Mouse (Mus musculus) MEL (cell line): ENCODE results near the gene Clic4. TPM values are rescaled to one million over a fixed set of nuclear protein-coding genes. Genes with fewer than 3 reads are reported as not detected.

Source experiments
- DNase-seq: peaks from one replicate; pipeline ENCODE4 v3.0.0; 2011; ENCODE audit warnings: low read depth, low spot score
- H3K27ac ChIP-seq: 2 replicates; pipeline ENCODE4 v1.5.1; 2012; ENCODE audit warnings: low read depth, mild to moderate bottlenecking, control low read depth, low read length, moderate library complexity; ENCODE audit not compliant: control insufficient read depth
- H3K27me3 ChIP-seq, 2 experiments: fragments of 150-350 bp in 1 of 2; sonication (generic) in 1 of 2; 2 replicates each; pipeline ENCODE4 v1.6.1; 2012; ENCODE audit warnings: low read length in 2 of 2, mild to moderate bottlenecking in 2 of 2, improper control_type of control experiment in 1 of 2, moderate library complexity in 1 of 2; ENCODE audit not compliant: insufficient read depth in 2 of 2, control insufficient read depth in 1 of 2
- H3K36me3 ChIP-seq, 2 experiments: 2 replicates each; pipeline ENCODE4 v1.6.1; 2012 to 2014; ENCODE audit warnings: low read length in 2 of 2, improper control_type of control experiment in 1 of 2, inconsistent platforms in 1 of 2, mild to moderate bottlenecking in 1 of 2; ENCODE audit not compliant: insufficient read depth in 2 of 2, control insufficient read depth in 1 of 2
- H3K4me1 ChIP-seq, 2 experiments: fragments of 150-350 bp in 1 of 2; sonication (generic) in 1 of 2; 2 replicates each; pipeline ENCODE4 v1.6.1; 2012; ENCODE audit warnings: low read length in 2 of 2, improper control_type of control experiment in 1 of 2, mild to moderate bottlenecking in 1 of 2; ENCODE audit not compliant: insufficient read depth in 2 of 2, control insufficient read depth in 1 of 2
- H3K4me3 ChIP-seq, 2 experiments: fragments of 150-350 bp in 1 of 2; sonication (generic) in 1 of 2; 2 replicates each; pipeline ENCODE4 v1.5.1; 2012; ENCODE audit warnings: low read depth in 2 of 2, low read length in 2 of 2, mild to moderate bottlenecking in 2 of 2, moderate library complexity in 2 of 2, control low read depth in 1 of 2, improper control_type of control experiment in 1 of 2; ENCODE audit not compliant: control insufficient read depth in 1 of 2, insufficient read depth in 1 of 2
- H3K79me2 ChIP-seq: 2 replicates; pipeline ENCODE4 v1.6.1; 2012; ENCODE audit warnings: mild to moderate bottlenecking, low read length, moderate library complexity; ENCODE audit not compliant: control insufficient read depth, poor library complexity, insufficient read depth
- H3K9ac ChIP-seq: 2 replicates; pipeline ENCODE4 v1.6.1; 2012; ENCODE audit warnings: low read depth, mild to moderate bottlenecking, control low read depth, low read length, moderate library complexity; ENCODE audit not compliant: control insufficient read depth, poor library complexity, severe bottlenecking
- H3K9me3 ChIP-seq: fragments of 150-350 bp; sonication (generic); replicated peaks from 2 replicates; pipeline ENCODE4 v1.6.1; 2012; ENCODE audit warnings: mild to moderate bottlenecking, low read length, improper control_type of control experiment, moderate library complexity; ENCODE audit not compliant: insufficient read depth
- BHLHE40 ChIP-seq: IDR thresholded peaks from 2 replicates; pipeline ENCODE4 v1.6.1; 2012; ENCODE audit warnings: low read depth, mild to moderate bottlenecking, inconsistent platforms, low read length, improper control_type of control experiment, borderline replicate concordance
- CTCF ChIP-seq, 3 experiments: IDR thresholded peaks in 2 of 3; conservative IDR thresholded peaks in 1 of 3; 2 replicates each; pipeline ENCODE4 v1.5.1; 2011 to 2012; ENCODE audit warnings: low read length in 3 of 3, low read depth in 2 of 3, mild to moderate bottlenecking in 2 of 3, improper control_type of control experiment in 1 of 3, inconsistent platforms in 1 of 3, mixed read lengths in 1 of 3, moderate library complexity in 1 of 3; ENCODE audit not compliant: control insufficient read depth in 1 of 3, insufficient read depth in 1 of 3, poor library complexity in 1 of 3, severe bottlenecking in 1 of 3
- E2F4 ChIP-seq: IDR thresholded peaks from 2 replicates; pipeline ENCODE4 v1.6.1; 2011; ENCODE audit warnings: low read depth, low read length, improper control_type of control experiment, borderline replicate concordance
- EP300 ChIP-seq, 2 experiments: IDR thresholded peaks; 2 replicates each; pipeline ENCODE4 v1.6.1; 2011; ENCODE audit warnings: improper control_type of control experiment in 2 of 2, low read length in 2 of 2, low read depth in 1 of 2, mild to moderate bottlenecking in 1 of 2
- ETS1 ChIP-seq: IDR thresholded peaks from 2 replicates; pipeline ENCODE4 v1.6.1; 2012; ENCODE audit warnings: low read depth, mild to moderate bottlenecking, inconsistent platforms, low read length, improper control_type of control experiment, moderate library complexity
- GABPA ChIP-seq: IDR thresholded peaks from 2 replicates; pipeline ENCODE4 v1.6.1; 2012; ENCODE audit warnings: low read depth, mild to moderate bottlenecking, inconsistent platforms, low read length, improper control_type of control experiment, moderate library complexity
- HCFC1 ChIP-seq: IDR thresholded peaks from 2 replicates; pipeline ENCODE4 v1.6.1; 2012; ENCODE audit warnings: low read depth, mild to moderate bottlenecking, inconsistent platforms, low read length, improper control_type of control experiment, moderate library complexity
- KAT2A ChIP-seq: conservative IDR thresholded peaks from 2 replicates; pipeline ENCODE4 v1.6.1; 2012; ENCODE audit warnings: low read depth, low read length, improper control_type of control experiment, inconsistent platforms
- MAFK ChIP-seq: IDR thresholded peaks from 2 replicates; pipeline ENCODE4 v1.6.1; 2011; ENCODE audit warnings: low read depth, mild to moderate bottlenecking, low read length, improper control_type of control experiment, borderline replicate concordance
- MAZ ChIP-seq: IDR thresholded peaks from 2 replicates; pipeline ENCODE4 v1.6.1; 2012; ENCODE audit warnings: low read depth, mild to moderate bottlenecking, inconsistent platforms, low read length, improper control_type of control experiment
- MXI1 ChIP-seq: IDR thresholded peaks from 2 replicates; pipeline ENCODE4 v1.6.1; 2011; ENCODE audit warnings: mild to moderate bottlenecking, low read depth, low read length, improper control_type of control experiment
- POLR2A ChIP-seq, 2 experiments: IDR thresholded peaks; 2 replicates each; pipeline ENCODE4 v1.6.1; 2011 to 2012; ENCODE audit warnings: low read length in 2 of 2, mild to moderate bottlenecking in 2 of 2, control low read depth in 1 of 2, improper control_type of control experiment in 1 of 2, low read depth in 1 of 2, moderate library complexity in 1 of 2; ENCODE audit not compliant: control insufficient read depth in 1 of 2, insufficient read depth in 1 of 2, poor library complexity in 1 of 2
- POLR2AphosphoS2 ChIP-seq: IDR thresholded peaks from 2 replicates; pipeline ENCODE4 v1.6.1; 2011; ENCODE audit warnings: low read length, improper control_type of control experiment
- POLR2AphosphoS5 ChIP-seq: IDR thresholded peaks from 2 replicates; pipeline ENCODE4 v1.6.1; 2012; ENCODE audit warnings: low read depth, borderline replicate concordance, mild to moderate bottlenecking, inconsistent platforms, low read length, moderate library complexity, mixed read lengths
- RCOR1 ChIP-seq: IDR thresholded peaks from 2 replicates; pipeline ENCODE4 v1.6.1; 2012; ENCODE audit warnings: low read depth, mild to moderate bottlenecking, inconsistent platforms, low read length, improper control_type of control experiment
- SIN3A ChIP-seq: IDR thresholded peaks from 2 replicates; pipeline ENCODE4 v1.6.1; 2012; ENCODE audit warnings: low read length, improper control_type of control experiment, inconsistent platforms
- TBP ChIP-seq: IDR thresholded peaks from 2 replicates; pipeline ENCODE4 v1.8.0; 2011; ENCODE audit warnings: low read depth, low read length, improper control_type of control experiment
- UBTF ChIP-seq: IDR thresholded peaks from 2 replicates; pipeline ENCODE4 v1.6.1; 2012; ENCODE audit warnings: low read depth, mild to moderate bottlenecking, inconsistent platforms, low read length, improper control_type of control experiment, moderate library complexity, borderline replicate concordance; ENCODE audit not compliant: insufficient read depth
- USF2 ChIP-seq, 2 experiments: IDR thresholded peaks; 2 replicates each; pipeline ENCODE4 v1.6.1; 2011 to 2012; ENCODE audit warnings: improper control_type of control experiment in 2 of 2, low read length in 2 of 2, borderline replicate concordance in 1 of 2, inconsistent platforms in 1 of 2, low read depth in 1 of 2, mild to moderate bottlenecking in 1 of 2; ENCODE audit not compliant: insufficient read depth in 1 of 2
- ZKSCAN1 ChIP-seq: IDR thresholded peaks from 2 replicates; pipeline ENCODE4 v1.6.1; 2012; ENCODE audit warnings: low read depth, mild to moderate bottlenecking, inconsistent platforms, low read length, improper control_type of control experiment, moderate library complexity
- ZMIZ1 ChIP-seq: IDR thresholded peaks from 2 replicates; pipeline ENCODE4 v1.6.1; 2012; ENCODE audit warnings: low read depth, mild to moderate bottlenecking, inconsistent platforms, low read length, improper control_type of control experiment, moderate library complexity
- ZNF384 ChIP-seq: IDR thresholded peaks from 2 replicates; pipeline ENCODE4 v1.6.1; 2012; ENCODE audit warnings: low read depth, mild to moderate bottlenecking, inconsistent platforms, low read length, improper control_type of control experiment
- polyA plus RNA-seq, 2 experiments: library from polyadenylated mRNA; stranded (reverse) in 1 of 2; unstranded in 1 of 2; fragments of >175 nt in 1 of 2; fragments of >200 nt in 1 of 2; gene quantifications; 2 replicates each; pipeline versions ENCODE4 v1.2.1 to v1.2.4; 2012; ENCODE audit warnings: low replicate concordance in 2 of 2, low read depth in 1 of 2; ENCODE audit not compliant: insufficient read length in 2 of 2, insufficient read depth in 1 of 2, missing spikeins in 1 of 2
- total RNA-seq: library from RNA; depleted of rRNA; stranded (reverse); fragments of 300-350 nt; gene quantifications from 2 replicates; pipeline ENCODE4 v1.2.3, GENCODE M21; 2012

Clic4 gene
- total and polyA plus RNA-seq, 3 experiments, result 32.9 to 274 (median 83.8) TPM

DNA sequence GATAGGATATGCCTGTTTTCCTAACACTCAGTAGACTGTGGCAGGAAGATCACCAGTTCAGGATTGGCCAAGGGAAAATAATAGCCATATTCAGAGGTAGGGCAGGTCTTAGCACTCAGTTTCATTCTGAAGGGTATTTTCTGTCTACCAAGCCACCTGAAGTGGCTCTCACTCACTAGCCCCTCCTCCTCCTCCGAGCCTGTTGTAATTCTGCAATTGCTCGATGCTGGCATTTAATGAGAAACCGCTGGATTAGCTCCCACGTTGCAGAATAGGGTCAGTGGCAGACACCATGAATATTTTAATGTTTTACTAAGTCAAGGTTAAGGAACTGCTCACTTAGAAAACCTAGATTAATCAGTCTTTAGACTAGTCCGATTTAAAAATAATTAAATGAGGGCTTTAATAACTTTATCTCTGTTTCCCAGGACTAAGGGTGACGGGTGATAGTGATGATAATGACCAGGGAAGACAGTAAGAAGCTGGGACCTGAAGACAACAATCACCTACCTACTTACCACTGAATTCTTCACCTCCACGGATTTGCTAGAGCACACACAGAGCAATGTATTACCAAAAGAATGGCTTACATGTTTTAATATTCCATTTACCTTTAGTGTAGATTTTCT lies 29.6 kb downstream of the Clic4 start (continued):
- TF ChIP-seq E2F4 (no peak), GABPA (no peak), KAT2A (no peak), ZKSCAN1 (no peak), UBTF (no peak), POLR2AphosphoS2 (no peak), USF2 (IDR thresholded peaks at IDR 0.05; ENCODE audit: borderline replicate concordance in 1 of 2, insufficient read depth in 1 of 2, low read depth in 1 of 2, low read length in 2 of 2) (no peak), MAZ (no peak), MAFK (no peak), BHLHE40 (no peak)
- TF ChIP-seq, all 39 proteins: peak for 5

DNA sequence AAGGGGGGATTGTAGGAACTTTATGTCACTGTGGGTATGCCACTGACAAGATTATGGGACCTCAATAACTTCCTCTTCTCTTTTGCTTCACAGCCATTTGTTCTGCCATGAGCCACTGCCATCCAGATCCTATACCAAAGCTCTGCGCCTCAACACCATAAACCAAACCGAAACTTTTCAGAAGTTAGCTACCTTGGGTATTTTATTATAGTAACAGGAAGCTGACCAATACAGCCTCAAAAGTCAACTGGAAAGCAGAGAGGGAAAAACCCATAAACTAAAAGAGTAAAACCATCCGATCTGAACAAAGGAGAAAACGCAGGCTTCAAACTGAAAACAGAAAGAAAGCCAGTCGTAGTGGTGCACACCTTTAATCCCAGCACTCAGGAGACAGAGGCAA lies 30.2 kb downstream of the Clic4 start:
- Histone ChIP-seq H3K27ac (peak overlapping the region; percentile 24), H3K9ac (no peak overlapping the region), H3K36me3 (peaks cover 7 to 51% of the 10 kb centered on the region in 2 experiments; a peak in 3 of 4 replicates)

DNA sequence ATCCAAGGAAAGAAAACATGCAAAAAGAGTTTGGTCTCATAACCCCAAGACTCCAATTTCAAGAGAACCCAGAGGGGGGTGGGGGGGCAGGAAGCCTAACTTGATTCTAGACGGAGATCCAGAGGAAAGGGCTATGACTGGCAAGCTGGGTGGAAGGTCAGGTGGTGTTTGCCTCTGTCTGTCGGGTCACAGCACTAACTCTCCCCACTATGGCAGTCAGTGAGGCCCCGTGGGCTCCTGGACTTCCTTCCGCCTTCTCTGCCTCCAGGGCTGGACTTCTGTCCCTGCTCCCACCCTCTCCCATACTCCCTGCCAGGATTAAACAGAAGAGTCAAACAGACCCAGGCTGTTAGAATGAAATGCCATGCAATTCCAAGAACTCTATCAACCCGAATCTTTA lies 30.9 kb downstream of the Clic4 start:
- H3K9me3 ChIP-seq, result no peaks in the 10 kb centered on the region
- DNase-seq, result no peak
- H3K4me1 ChIP-seq, result peaks cover 41 to 50% of the 10 kb centered on the region in 2 experiments
- peak overlapping the region; percentile 39 for H3K27ac ChIP-seq
- peaks cover 23% of the 10 kb centered on the region for H3K79me2 ChIP-seq
- H3K4me3 ChIP-seq, result no peak overlapping the region
- H3K27me3 ChIP-seq, result no peaks in the 10 kb centered on the region
- H3K36me3 ChIP-seq, result peaks cover 8 to 51% of the 10 kb centered on the region in 2 experiments
- no peak for TF ChIP-seq CTCF (IDR thresholded peaks at IDR 0.05 in 2 of 3, conservative IDR thresholded peaks at IDR 0.05 in 1 of 3; ENCODE audit: control insufficient read depth in 1 of 3, insufficient read depth in 1 of 3, low read depth in 2 of 3, low read length in 3 of 3, poor library complexity in 1 of 3, severe bottlenecking in 1 of 3)
- no peak for TF ChIP-seq SIN3A
- TF ChIP-seq ZNF384, result no peak
- no peak for TF ChIP-seq USF2 (IDR thresholded peaks at IDR 0.05; ENCODE audit: borderline replicate concordance in 1 of 2, insufficient read depth in 1 of 2, low read depth in 1 of 2, low read length in 2 of 2)
- TF ChIP-seq TBP, result 0 out of 2 replicates have a peak, but pooled peaks have one; percentile 1
- H3K9ac ChIP-seq, result no peak overlapping the region; the same call in 1 of the 2 replicates

More for the DNA sequence above, 30.2 kb downstream of the Clic4 start:
- Histone ChIP-seq H3K4me3 (no peak overlapping the region), H3K9me3 (no peaks in the 10 kb centered on the region), H3K27me3 (no peaks in the 10 kb centered on the region), H3K4me1 (peaks cover 41 to 50% of the 10 kb centered on the region in 2 experiments), H3K79me2 (peaks cover 27% of the 10 kb centered on the region)
- peak; percentile 38 for DNase-seq
- peak in 1 of 2 experiments; percentile 18; a peak in 1 of 4 replicates for TF ChIP-seq EP300 (IDR thresholded peaks at IDR 0.05; ENCODE audit: low read depth in 1 of 2, low read length in 2 of 2)
- no peak for TF ChIP-seq ZMIZ1
- no peak for TF ChIP-seq POLR2AphosphoS2
- no peak for TF ChIP-seq MXI1
- TF ChIP-seq MAFK, result no peak
- TF ChIP-seq RCOR1, result no peak
- no peak for TF ChIP-seq POLR2A (IDR thresholded peaks at IDR 0.05; ENCODE audit: control insufficient read depth in 1 of 2, insufficient read depth in 1 of 2, low read depth in 1 of 2, low read length in 2 of 2, poor library complexity in 1 of 2)
- no peak for TF ChIP-seq HCFC1
- 0 out of 2 replicates have a peak, but pooled peaks have one; percentile 35 for TF ChIP-seq MAZ
- TF ChIP-seq POLR2AphosphoS5, result no peak
- TF ChIP-seq ETS1, result 0 out of 2 replicates have a peak, but pooled peaks have one; percentile 11
